Mouse (Mus musculus): ENCODE data around the gene Rps10. TPM values are rescaled to one million over a fixed set of nuclear protein-coding genes. Genes with fewer than 3 reads are reported as not detected.
A peak's percentile ranks its signal among the peaks of the same experiment; 100 is the strongest.

Rps10 gene
- total RNA-seq, 2 experiments from 2014 or later = 495 to 504 TPM

DNA sequence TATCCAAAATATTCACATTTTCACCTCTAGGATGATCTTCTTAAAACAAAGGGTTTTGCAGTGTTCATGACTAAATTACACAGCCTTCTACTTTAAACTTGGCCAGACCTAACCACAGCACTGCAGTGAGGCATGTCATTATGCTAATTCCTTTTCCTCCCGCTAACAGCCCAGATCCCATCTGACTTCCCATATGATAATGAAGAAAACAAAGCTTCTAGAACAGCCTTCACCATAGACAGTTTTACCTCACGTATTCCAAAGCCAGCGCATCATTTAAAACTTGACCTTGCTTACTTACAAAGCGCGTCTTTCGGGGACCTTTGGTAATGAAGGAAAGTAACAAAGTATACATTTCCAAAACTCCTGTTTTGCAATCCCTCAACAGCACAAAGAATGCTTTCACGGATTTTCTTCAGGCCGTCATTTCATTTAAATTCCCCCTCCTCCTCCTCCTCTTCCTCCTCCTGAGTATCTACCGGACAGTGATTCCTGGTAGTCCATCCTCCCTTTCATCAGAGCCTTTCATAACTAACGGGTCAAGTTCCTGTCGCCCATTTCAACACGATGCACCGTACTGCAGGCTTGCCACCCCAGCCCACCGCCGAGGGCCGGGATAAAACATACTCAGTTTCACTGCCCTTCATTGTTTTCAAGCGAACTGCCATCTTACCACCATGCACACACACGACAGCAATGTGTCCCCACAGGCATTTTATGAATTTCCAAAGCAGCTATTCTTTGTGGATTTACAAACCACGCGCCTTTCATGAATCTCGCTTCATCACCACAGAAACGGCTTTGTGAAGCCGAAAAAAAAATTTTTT, 14.6 kb downstream of the Rps10 start:
- Histone ChIP-seq H3K4me3 (peak overlapping the region; percentile 69), H3K27ac (peak overlapping the region; percentile 100)
- no peak for DNase-seq (ENCODE audit: low spot score in 2 of 2)
- TF ChIP-seq CTCF (conservative IDR thresholded peaks at IDR 0.05) = no peak

GRCm38 (mm10) chr17:27621161-27621560, 15.3 kb downstream of the Rps10 start:
- Histone ChIP-seq H3K4me3 (peak overlapping the region; percentile 69), H3K27ac (peak overlapping the region; percentile 100)
- no peak for DNase-seq (ENCODE audit: low spot score in 2 of 2)
- no peak for TF ChIP-seq CTCF (conservative IDR thresholded peaks at IDR 0.05)

- Histone ChIP-seq H3K4me3 (no peak overlapping the region), H3K27ac (no peak overlapping the region)
- TF ChIP-seq CTCF (conservative IDR thresholded peaks at IDR 0.05) = no peak
- no peak for DNase-seq (ENCODE audit: low spot score in 2 of 2)
Observed at GRCm38 (mm10) chr17:27615388-27615787, 21.1 kb downstream of the Rps10 start.

GRCm38 (mm10) chr17:27613016-27613415, 23.5 kb downstream of the Rps10 start:
- no peak for TF ChIP-seq CTCF (conservative IDR thresholded peaks at IDR 0.05)
- DNase-seq (ENCODE audit: low spot score in 2 of 2) = no peak
- H3K27ac ChIP-seq = peak overlapping the region; percentile 88
- no peak overlapping the region; the same call in 1 of the 2 replicates for H3K4me3 ChIP-seq

DNA sequence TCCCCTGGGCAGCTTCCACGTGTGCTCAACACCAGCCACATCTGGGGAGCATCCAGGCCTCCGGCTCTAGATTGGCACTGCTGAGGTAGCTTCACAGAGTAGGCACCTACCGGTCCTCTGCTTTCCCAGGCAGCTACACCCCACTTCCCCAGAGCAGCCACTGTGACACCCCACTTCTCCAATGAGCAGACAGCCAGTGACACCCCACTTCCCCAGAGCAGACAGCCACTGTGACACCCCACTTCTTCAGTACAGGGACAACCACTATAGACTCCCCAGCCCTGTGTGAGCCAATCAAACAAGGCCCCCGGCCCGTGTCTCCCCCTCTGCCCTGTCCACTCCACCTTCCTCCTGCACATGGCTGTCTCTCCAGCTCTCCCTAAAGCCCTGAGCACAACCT, 24.5 kb downstream of the Rps10 start:
- H3K27ac ChIP-seq = peak overlapping the region; percentile 88

DNA sequence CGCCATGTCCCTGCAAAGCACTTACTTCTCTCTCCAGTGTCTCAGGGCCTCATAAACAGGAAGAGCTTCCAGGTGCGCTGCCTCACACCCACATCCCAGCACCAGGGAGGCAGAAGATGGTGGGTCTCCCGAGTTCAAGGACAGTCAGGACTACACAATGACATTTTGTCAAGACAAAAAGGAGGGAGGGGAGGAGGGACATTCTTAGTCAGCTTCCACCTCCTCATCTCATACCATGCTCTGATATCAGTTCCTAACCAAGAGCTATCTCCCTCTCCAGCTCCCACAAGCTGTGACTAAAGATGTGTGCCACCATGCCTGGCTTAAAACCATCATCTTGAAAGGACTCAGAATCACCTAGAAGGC, 25.0 kb downstream of the Rps10 start:
- DNase-seq (ENCODE audit: low spot score in 2 of 2) = no peak
- TF ChIP-seq CTCF (conservative IDR thresholded peaks at IDR 0.05) = no peak
- Histone ChIP-seq H3K4me3 (no peak overlapping the region; the same call in 1 of the 2 replicates), H3K27ac (peak overlapping the region; percentile 88)

More for the DNA sequence above, 24.5 kb downstream of the Rps10 start:
- DNase-seq (ENCODE audit: low spot score in 2 of 2) = no peak
- no peak overlapping the region for H3K4me3 ChIP-seq
- no peak for TF ChIP-seq CTCF (conservative IDR thresholded peaks at IDR 0.05)

- Histone ChIP-seq H3K4me3 (no peak overlapping the region; the same call in 1 of the 2 replicates), H3K27ac (peak overlapping the region; percentile 88)
- no peak for TF ChIP-seq CTCF (conservative IDR thresholded peaks at IDR 0.05)
- DNase-seq (ENCODE audit: low spot score in 2 of 2) = peak; percentile 72 to 82
Observed at GRCm38 (mm10) chr17:27610679-27611518, 25.6 kb downstream of the Rps10 start.

GRCm38 (mm10) chr17:27609576-27609975, 26.9 kb downstream of the Rps10 start:
- no peak for TF ChIP-seq CTCF (conservative IDR thresholded peaks at IDR 0.05)
- peak overlapping the region; percentile 88 for H3K27ac ChIP-seq
- DNase-seq (ENCODE audit: low spot score in 2 of 2) = no peak
- H3K4me3 ChIP-seq = no peak overlapping the region

- Histone ChIP-seq H3K27ac (peak overlapping the region; percentile 70), H3K4me3 (no peak overlapping the region)
- no peak for DNase-seq (ENCODE audit: low spot score in 2 of 2)
- no peak for TF ChIP-seq CTCF (conservative IDR thresholded peaks at IDR 0.05)
Observed at GRCm38 (mm10) chr17:27603522-27604234, 32.8 kb downstream of the Rps10 start.

DNA sequence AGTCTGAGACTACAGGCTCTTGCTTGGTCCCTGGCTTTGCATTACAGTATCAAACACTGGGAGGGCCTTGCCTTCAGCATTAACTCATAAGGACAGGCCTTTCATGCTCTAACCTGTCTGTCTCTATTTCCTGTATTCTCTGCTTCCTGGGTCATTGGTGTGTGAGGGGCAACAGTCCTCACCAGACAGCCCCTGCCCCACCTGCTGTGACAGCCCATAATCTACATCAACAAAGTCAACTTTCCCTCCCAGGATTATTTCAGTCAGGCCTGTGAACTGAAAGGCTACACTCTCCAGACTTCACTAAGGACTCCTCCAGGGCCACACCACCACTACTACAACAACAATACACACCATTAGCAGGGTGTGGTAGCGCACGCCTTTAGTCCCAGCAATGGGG, 33.4 kb downstream of the Rps10 start:
- H3K4me3 ChIP-seq = no peak overlapping the region
- no peak for TF ChIP-seq CTCF (conservative IDR thresholded peaks at IDR 0.05)
- peak overlapping the region; percentile 70 for H3K27ac ChIP-seq
- DNase-seq (ENCODE audit: low spot score in 2 of 2) = no peak

GRCm38 (mm10) chr17:27600869-27601268, 35.6 kb downstream of the Rps10 start:
- peak overlapping the region; percentile 70; the same call in 1 of the 2 replicates for H3K27ac ChIP-seq
- no peak overlapping the region for H3K4me3 ChIP-seq
- DNase-seq (ENCODE audit: low spot score in 2 of 2) = no peak
- TF ChIP-seq CTCF (conservative IDR thresholded peaks at IDR 0.05) = no peak

GRCm38 (mm10) chr17:27600286-27600685, 36.2 kb downstream of the Rps10 start:
- no peak for TF ChIP-seq CTCF (conservative IDR thresholded peaks at IDR 0.05)
- Histone ChIP-seq H3K27ac (peak overlapping the region; percentile 70; the same call in 1 of the 2 replicates), H3K4me3 (no peak overlapping the region)
- no peak for DNase-seq (ENCODE audit: low spot score in 2 of 2)

Measured in layer of hippocampus, adult 2 months (tissue).